8 mouse cellular contexts compared by ENCODE assay signal in genomic region chr9:95953658-95954057, GRCm38 (mm10). TPM values are rescaled to one million over a fixed set of nuclear protein-coding genes. Genes with fewer than 3 reads are reported as not detected.
DNase-seq lines count a peak whose midpoint lies in the region; TF ChIP-seq lines count a peak whose summit lies in the region.

No protein-coding gene starts in this region.

- no peak for DNase-seq in heart, embryonic 10.5 days (ENCODE audit: low spot score)
- no peak for DNase-seq in heart, postnatal 14 days
- no peak for DNase-seq in testis, postnatal 10 days (ENCODE audit: low spot score)
- no peak for DNase-seq in limb, embryonic 10.5 days (ENCODE audit: low spot score)
- no peak for DNase-seq in layer of hippocampus, postnatal 25 days (ENCODE audit: extremely low spot score in 1 of 2, low spot score in 1 of 2)
- DNase-seq in left cerebral cortex, postnatal 36 days (ENCODE audit: low spot score in 2 of 2): no peak
- DNase-seq in right cerebral cortex, postnatal 10 days (ENCODE audit: low spot score in 2 of 2): no peak

- H3K27ac ChIP-seq in heart, embryonic 10.5 days: peak overlapping the region; percentile 99; the same call in 1 of the 2 replicates
- no peak overlapping the region for H3K27ac ChIP-seq in testis, adult 2 months (ENCODE audit: control insufficient read depth, insufficient read depth, low read depth, low read length)
- H3K27ac ChIP-seq in limb, embryonic 10.5 days: no peak overlapping the region

- 82% methylated on average over 4 of the region's 4 CpGs for WGBS in heart, embryonic 10.5 days
- 91% methylated on average over 4 of the region's 4 CpGs for WGBS in limb, embryonic 10.5 days

- H3K4me1 ChIP-seq in heart, embryonic 10.5 days: peaks cover 9% of the 10 kb centered on the region; the same call in 1 of the 2 replicates
- peaks cover 5% of the 10 kb centered on the region; the same call in 1 of the 2 replicates for H3K4me1 ChIP-seq in testis, adult 2 months (ENCODE audit: control insufficient read depth, insufficient read depth, low read length)
- no peaks in the 10 kb centered on the region for H3K4me1 ChIP-seq in limb, embryonic 10.5 days

- TF ChIP-seq CTCF in testis, adult 2 months (IDR thresholded peaks at IDR 0.05; ENCODE audit: control insufficient read depth, insufficient read depth, insufficient replicate concordance, low read depth, low read length): no peak

- peak overlapping the region; percentile 99 for H3K4me3 ChIP-seq in heart, embryonic 10.5 days
- H3K4me3 ChIP-seq in testis, adult 2 months (ENCODE audit: control insufficient read depth, low read depth, low read length): peak overlapping the region; percentile 73
- peak overlapping the region; percentile 89 for H3K4me3 ChIP-seq in limb, embryonic 10.5 days

- peaks cover 6% of the 10 kb centered on the region; the same call in 1 of the 2 replicates for H3K36me3 ChIP-seq in heart, embryonic 10.5 days
- no peaks in the 10 kb centered on the region for H3K36me3 ChIP-seq in testis, adult 2 months (ENCODE audit: control insufficient read depth, insufficient read depth, low read length)
- peaks cover 24% of the 10 kb centered on the region for H3K36me3 ChIP-seq in limb, embryonic 10.5 days

- no peaks in the 10 kb centered on the region for H3K9me3 ChIP-seq in heart, embryonic 10.5 days
- no peaks in the 10 kb centered on the region for H3K9me3 ChIP-seq in limb, embryonic 10.5 days (replicated peaks)

- TF ChIP-seq POLR2A in testis, adult 2 months (IDR thresholded peaks at IDR 0.05; ENCODE audit: control insufficient read depth, low read depth, low read length): no peak

- no peaks in the 10 kb centered on the region for H3K27me3 ChIP-seq in heart, embryonic 10.5 days (ENCODE audit: insufficient read depth, poor library complexity, severe bottlenecking)
- H3K27me3 ChIP-seq in testis, adult 2 months (ENCODE audit: control insufficient read depth, insufficient read depth, low read length): no peaks in the 10 kb centered on the region
- H3K27me3 ChIP-seq in limb, embryonic 10.5 days (ENCODE audit: low read depth, poor library complexity, severe bottlenecking): no peaks in the 10 kb centered on the region

- intact Hi-C loops in heart, postnatal 14 days (cut with DNase I): no loop called here
- intact Hi-C loops in left cerebral cortex, postnatal 36 days (cut with DNase I): no loop called here

RNA-seq across cellular contexts. Expression of gene Xrn1, which starts 0.9 kb away (rescaled TPM):
- 13.1 and 14.2 TPM in 2 replicates for polyA plus RNA-seq in heart, embryonic 10.5 days (2016; fragmentation: Nextera tagmentation; extraction: Ambion mirVana)
- 10 to 100 TPM; 21.6 to 23.4 TPM for total RNA-seq in heart, postnatal 14 days (2021)
- polyA plus RNA-seq in testis, adult 2 months (2012; rRNA removed): 2.5 and 2.7 TPM in 2 replicates
- 17.0 and 20.0 TPM in 2 replicates for polyA plus RNA-seq in limb, embryonic 10.5 days (2016; fragmentation: Nextera tagmentation; extraction: Ambion mirVana)
- total RNA-seq in layer of hippocampus, postnatal 25 days (2021): 10 to 100 TPM; 24.0 to 28.5 TPM
- total RNA-seq in left cerebral cortex, postnatal 36 days (2021): 10 to 100 TPM; 24.6 to 26.1 TPM
